Mouse (Mus musculus): ENCODE results near the gene Odf2.

DNA sequence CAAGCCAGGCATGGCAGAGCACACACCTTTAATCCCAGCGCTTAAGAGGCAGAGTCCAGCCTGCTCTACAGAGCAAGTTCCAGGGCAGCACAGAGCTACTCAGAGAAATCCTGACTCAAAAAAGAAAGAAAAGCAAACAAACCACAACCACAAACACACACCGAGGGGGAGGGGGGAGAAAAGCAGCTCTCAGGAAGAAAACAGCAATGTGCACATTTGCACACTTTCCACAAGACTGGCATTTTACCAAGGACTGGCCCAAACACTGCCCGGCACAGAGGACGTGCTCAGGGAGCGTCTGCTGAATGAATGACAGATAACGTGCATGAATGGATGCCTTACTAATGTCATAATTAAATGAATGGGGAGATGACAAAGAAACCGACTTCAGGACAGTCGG lies 40.0 kb upstream of the Odf2 start:
- TF ChIP-seq CTCF (IDR thresholded peaks at IDR 0.05; ENCODE audit: low read depth, low read length), result no peak
- no peak for TF ChIP-seq POLR2A (IDR thresholded peaks at IDR 0.05; ENCODE audit: insufficient read depth, low read length)

All from ES-Bruce4 (cell line).